Mouse (Mus musculus) liver, embryonic 13.5 days (tissue): ENCODE measurements at regions not wholly inside any gene's neighbourhood (a gene's known extent, or its start where the extent isn't known, plus 50 kb on each side); places are given as distances from the start of the nearest gene placed in this dataset.

Experiments used
- ATAC-seq: fragments of 200-750 bp; cut with Nextera tagmentation; 2 replicates; pipeline ENCODE4 v1.8.0; 2017; ENCODE audit warnings: low read depth, mild to moderate bottlenecking, moderate number of reproducible peaks, moderate library complexity
- DNase-seq: peaks from one replicate; pipeline ENCODE4 v3.0.0; 2022
- H3K27ac ChIP-seq: fragments of 300-500 bp; sonication (generic); 2 replicates; pipeline ENCODE4 v1.5.1; 2015; ENCODE audit warnings: moderate library complexity, mild to moderate bottlenecking, inconsistent platforms
- H3K27me3 ChIP-seq: fragments of 300-500 bp; sonication (generic); 2 replicates; pipeline ENCODE4 v1.6.1; 2015; ENCODE audit warnings: mild to moderate bottlenecking, inconsistent platforms
- H3K36me3 ChIP-seq: fragments of 300-500 bp; sonication (generic); 2 replicates; pipeline ENCODE4 v1.6.1; 2015; ENCODE audit warnings: mild to moderate bottlenecking, inconsistent platforms
- H3K4me1 ChIP-seq: fragments of 300-500 bp; sonication (generic); replicated peaks from 2 replicates; pipeline ENCODE4 v1.6.1; 2015; ENCODE audit warnings: inconsistent platforms
- H3K4me2 ChIP-seq: fragments of 300-500 bp; sonication (generic); 2 replicates; pipeline ENCODE4 v1.6.1; 2015; ENCODE audit warnings: inconsistent platforms, mild to moderate bottlenecking, moderate library complexity
- H3K4me3 ChIP-seq: fragments of 300-500 bp; sonication (generic); replicated peaks from 2 replicates; pipeline ENCODE4 v1.5.1; 2015; ENCODE audit warnings: mild to moderate bottlenecking, inconsistent platforms
- H3K9ac ChIP-seq: fragments of 300-500 bp; sonication (generic); 2 replicates; pipeline ENCODE4 v1.6.1; 2015; ENCODE audit warnings: mild to moderate bottlenecking, inconsistent platforms
- H3K9me3 ChIP-seq: fragments of 300-500 bp; sonication (generic); replicated peaks from 2 replicates; pipeline ENCODE4 v1.6.1; 2016; ENCODE audit warnings: inconsistent platforms
- WGBS: fragments of 180-500 bp; shearing (Covaris S2); methylation state at CpG from one replicate; pipeline ENCODE4 v1.1.7; 2015; ENCODE audit not compliant: insufficient replicate concordance; 5-methylcytosine and 5-hydroxymethylcytosine counted together

DNA sequence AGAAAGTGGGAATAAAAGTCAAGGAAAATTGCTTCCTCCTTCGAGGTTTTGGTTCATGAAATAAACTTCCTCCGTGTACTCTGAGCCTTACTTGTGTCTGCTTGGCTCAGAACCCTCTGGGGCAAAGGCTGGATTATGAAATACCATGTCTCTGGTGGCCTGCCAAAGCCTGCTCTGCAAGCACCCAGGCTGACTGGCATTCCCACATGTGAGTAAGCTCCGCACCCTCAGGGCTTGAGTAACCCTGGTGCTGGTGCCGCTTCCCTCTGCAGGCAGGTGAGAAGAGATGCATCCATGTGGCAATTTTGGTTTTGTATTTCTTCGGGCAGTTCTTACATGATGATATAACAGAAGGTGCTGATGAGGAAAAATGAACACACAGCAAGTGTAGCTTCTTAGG, 66.0 kb downstream of the Nr2f2 start:
- no peak overlapping the region for H3K4me3 ChIP-seq
- ATAC-seq (no peak), DNase-seq (no peak)
- 50% methylated on average over 5 of the region's 5 CpGs for WGBS
- H3K27me3 ChIP-seq = no peaks in the 10 kb centered on the region
- H3K9me3 ChIP-seq = no peaks in the 10 kb centered on the region
- no peaks in the 10 kb centered on the region for H3K36me3 ChIP-seq
- H3K9ac ChIP-seq = no peak overlapping the region
- no peak overlapping the region for H3K4me2 ChIP-seq
- no peak overlapping the region for H3K27ac ChIP-seq
- no peaks in the 10 kb centered on the region for H3K4me1 ChIP-seq

DNA sequence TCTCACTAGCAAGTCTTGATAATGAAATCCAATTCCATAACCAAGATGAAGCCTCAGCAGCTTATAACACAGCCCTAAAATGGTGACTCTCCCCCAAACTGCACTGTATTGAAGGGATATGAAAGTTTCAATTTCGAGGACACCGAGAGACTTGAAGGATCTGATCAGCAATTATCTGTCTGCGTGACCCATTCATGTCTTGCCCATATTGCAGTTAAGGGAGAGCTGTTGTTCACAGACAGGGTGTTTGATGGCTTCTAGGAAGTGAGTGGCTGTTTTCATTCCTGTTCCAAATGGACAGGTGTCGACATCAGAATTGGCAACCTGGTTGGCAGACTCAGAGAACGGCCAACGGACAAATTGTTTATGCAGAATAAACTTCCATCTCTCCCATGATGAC, 75.1 kb downstream of the Nr2f2 start:
- ATAC-seq (no peak), DNase-seq (no peak)
- Histone ChIP-seq H3K4me2 (no peak overlapping the region), H3K36me3 (no peaks in the 10 kb centered on the region), H3K9ac (no peak overlapping the region), H3K4me3 (no peak overlapping the region), H3K27ac (no peak overlapping the region), H3K4me1 (no peaks in the 10 kb centered on the region), H3K27me3 (peaks cover 41% of the 10 kb centered on the region), H3K9me3 (no peaks in the 10 kb centered on the region)
- 80% methylated on average over 6 of the region's 6 CpGs for WGBS

DNA sequence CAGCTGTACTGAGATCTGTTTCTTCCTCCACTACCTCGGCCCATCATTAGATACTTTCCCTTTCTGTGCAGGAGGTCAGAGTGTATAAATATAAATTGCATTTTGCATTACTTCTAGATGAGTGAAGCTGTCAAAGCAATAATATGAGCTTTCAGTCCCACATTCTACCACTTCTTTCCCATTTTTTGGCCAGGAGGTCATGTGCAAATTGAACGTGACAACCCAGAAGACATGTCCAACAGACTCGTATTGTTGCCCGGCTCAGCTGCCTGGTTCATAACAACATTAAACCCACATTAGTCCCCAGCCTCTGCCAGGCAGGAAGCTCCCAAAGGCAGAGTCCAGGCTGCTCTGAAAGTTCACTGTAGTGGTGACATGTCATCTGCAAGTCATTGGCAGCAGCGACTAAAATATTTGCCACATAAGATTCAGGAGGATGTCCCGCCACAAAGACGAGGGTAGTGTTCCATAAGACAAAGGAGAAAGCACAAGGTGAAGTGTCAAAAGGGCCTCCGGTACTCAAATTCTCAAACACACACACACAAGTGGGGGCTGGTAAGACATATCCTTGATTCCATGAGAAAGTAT, 75.7 kb downstream of the Nr2f2 start:
- DNase-seq = no peak
- Histone ChIP-seq H3K27ac (no peak overlapping the region), H3K4me2 (no peak overlapping the region), H3K4me1 (no peaks in the 10 kb centered on the region), H3K9me3 (no peaks in the 10 kb centered on the region), H3K4me3 (no peak overlapping the region), H3K27me3 (peaks cover 44% of the 10 kb centered on the region), H3K9ac (no peak overlapping the region), H3K36me3 (no peaks in the 10 kb centered on the region)
- ATAC-seq = no peak
- 69% methylated on average over 8 of the region's 8 CpGs for WGBS

DNA sequence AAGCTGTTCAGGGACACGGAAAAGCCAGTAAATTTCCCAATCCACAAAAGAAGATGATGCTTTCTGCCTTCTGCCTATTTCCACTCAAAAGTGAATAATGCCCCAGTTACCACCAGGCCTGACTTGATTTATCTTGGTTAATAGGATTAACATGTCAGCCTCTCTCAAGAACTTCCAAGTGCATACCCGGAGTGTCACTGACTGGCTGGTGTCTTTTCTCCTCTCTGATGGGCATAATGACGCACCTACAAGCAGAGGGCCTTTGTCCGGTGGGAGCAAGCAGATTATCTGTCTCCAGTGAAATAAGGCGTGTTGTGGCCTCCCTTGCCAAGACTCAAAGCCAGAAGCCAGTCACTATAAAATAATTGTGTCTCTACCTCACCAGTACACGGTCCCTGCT, 76.3 kb downstream of the Nr2f2 start:
- ATAC-seq = no peak
- no peak overlapping the region for H3K27ac ChIP-seq

DNA sequence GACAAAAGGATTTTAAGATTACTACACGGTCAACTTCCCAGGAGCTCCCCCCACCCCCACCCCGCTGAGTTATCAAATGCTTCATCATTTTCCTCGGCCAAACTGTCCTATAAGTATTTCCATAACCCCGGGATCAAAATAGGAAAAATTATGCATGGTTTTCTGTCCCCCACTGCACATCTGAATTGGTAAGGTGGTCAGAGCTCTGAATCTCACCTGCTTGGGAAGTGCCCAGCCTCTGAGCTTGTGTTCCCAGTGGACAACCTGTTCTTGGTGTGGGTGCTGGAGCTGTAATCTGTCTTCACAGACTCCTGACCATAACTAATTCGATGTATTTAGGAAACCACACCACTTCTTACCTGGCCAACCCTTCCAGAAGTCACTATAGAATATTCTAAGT, 77.9 kb downstream of the Nr2f2 start:
- H3K4me3 ChIP-seq = no peak overlapping the region
- no peak overlapping the region for H3K4me2 ChIP-seq
- H3K9ac ChIP-seq = no peak overlapping the region
- no peak for ATAC-seq
- 8% methylated on average over 5 of the region's 5 CpGs for WGBS
- peaks cover 65% of the 10 kb centered on the region for H3K27me3 ChIP-seq
- no peak overlapping the region for H3K27ac ChIP-seq
- DNase-seq = no peak
- no peaks in the 10 kb centered on the region for H3K4me1 ChIP-seq
- H3K9me3 ChIP-seq = no peaks in the 10 kb centered on the region
- no peaks in the 10 kb centered on the region for H3K36me3 ChIP-seq

More for the DNA sequence above, 76.3 kb downstream of the Nr2f2 start:
- Histone ChIP-seq H3K4me2 (no peak overlapping the region), H3K4me1 (no peaks in the 10 kb centered on the region), H3K36me3 (no peaks in the 10 kb centered on the region), H3K4me3 (no peak overlapping the region), H3K9ac (no peak overlapping the region), H3K9me3 (no peaks in the 10 kb centered on the region), H3K27me3 (peaks cover 49% of the 10 kb centered on the region)
- WGBS = 42% methylated on average over 6 of the region's 6 CpGs
- no peak for DNase-seq

DNA sequence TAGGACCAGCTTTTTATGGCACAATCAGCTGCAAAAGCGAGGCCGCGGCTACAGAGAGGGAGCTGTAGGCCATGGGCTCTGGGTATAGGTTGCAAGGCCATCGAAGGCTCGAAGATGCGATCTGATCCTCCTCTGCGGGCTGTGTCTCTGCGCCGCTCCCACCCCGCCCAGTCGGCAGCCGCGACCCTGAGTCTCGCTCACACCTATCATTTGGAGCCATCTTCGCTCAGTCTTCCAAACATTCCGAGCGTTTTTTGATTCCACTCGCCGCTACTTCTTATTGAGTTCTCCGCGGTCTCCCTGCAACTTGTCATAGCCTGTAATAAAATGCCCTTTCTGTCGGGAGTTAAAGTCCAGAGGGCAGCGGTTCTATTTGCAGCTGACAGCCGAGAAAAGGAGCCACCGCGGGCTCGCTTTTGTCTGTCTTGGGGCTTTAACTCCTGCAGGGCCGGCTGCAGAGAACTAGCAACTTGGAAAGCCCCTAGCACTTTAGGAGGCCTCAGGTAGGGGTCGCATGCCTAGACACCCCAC, 78.6 kb downstream of the Nr2f2 start:
- Histone ChIP-seq H3K4me1 (no peaks in the 10 kb centered on the region), H3K36me3 (no peaks in the 10 kb centered on the region), H3K27me3 (peaks cover 72% of the 10 kb centered on the region), H3K9ac (no peak overlapping the region), H3K9me3 (no peaks in the 10 kb centered on the region), H3K4me2 (peak overlapping the region; percentile 14; the same call in 1 of the 2 replicates), H3K4me3 (no peak overlapping the region), H3K27ac (no peak overlapping the region)
- DNase-seq (no peak), ATAC-seq (no peak)
- 2% methylated on average over 29 of the region's 29 CpGs for WGBS

DNA sequence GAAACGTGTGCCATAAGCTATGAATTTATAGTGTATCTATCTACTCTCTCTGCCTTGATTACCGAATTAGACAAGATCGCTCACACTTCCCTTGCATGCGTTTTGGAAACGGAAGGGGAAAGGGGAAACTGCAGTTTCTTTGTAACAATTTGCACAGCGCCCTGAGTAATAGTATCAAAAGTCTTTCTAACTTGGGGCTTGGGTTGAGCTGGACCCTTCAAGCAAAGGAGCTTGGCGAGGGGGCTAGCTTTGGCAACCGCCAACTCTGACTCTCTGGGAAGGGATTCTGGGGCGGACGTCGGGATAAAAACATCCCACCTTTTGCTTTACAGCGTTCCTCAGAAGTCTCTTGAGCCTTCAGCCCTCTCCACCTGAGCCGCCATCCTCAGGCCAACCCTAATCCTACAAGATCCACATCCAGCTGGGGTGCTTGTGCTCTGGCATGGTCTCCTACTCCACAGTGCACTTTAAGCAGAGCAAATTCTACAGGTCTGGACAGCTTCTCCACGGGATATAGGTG, 79.6 kb downstream of the Nr2f2 start:
- DNase-seq (no peak), ATAC-seq (no peak)
- H3K9ac ChIP-seq = no peak overlapping the region
- H3K4me3 ChIP-seq = no peak overlapping the region
- H3K4me1 ChIP-seq = no peaks in the 10 kb centered on the region
- WGBS = 2% methylated on average over 14 of the region's 14 CpGs
- H3K4me2 ChIP-seq = no peak overlapping the region
- no peak overlapping the region for H3K27ac ChIP-seq
- no peaks in the 10 kb centered on the region for H3K9me3 ChIP-seq
- H3K27me3 ChIP-seq = peaks cover 82% of the 10 kb centered on the region
- no peaks in the 10 kb centered on the region for H3K36me3 ChIP-seq

DNA sequence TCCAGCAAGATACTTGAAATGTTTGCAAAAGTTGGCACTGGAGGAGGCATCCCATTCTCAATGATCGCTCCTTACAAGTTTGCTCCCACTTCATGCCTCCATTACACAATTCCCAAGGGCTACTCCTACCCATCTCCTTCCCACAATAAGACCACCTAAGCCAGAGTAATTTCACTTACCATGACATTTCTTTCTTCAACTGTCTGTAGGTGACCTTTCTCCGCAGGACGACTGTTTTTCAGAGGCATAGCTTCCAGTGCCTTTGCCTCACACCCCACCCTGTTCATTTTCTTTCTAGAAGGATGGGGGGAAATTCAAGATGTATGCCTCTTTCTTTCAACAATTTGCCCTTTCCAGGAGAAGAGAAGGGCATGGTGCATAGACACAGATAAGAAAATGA, 81.2 kb downstream of the Nr2f2 start:
- Histone ChIP-seq H3K4me1 (no peaks in the 10 kb centered on the region), H3K27ac (no peak overlapping the region), H3K4me2 (no peak overlapping the region), H3K4me3 (no peak overlapping the region), H3K36me3 (no peaks in the 10 kb centered on the region), H3K9me3 (no peaks in the 10 kb centered on the region), H3K9ac (no peak overlapping the region), H3K27me3 (peaks cover 94% of the 10 kb centered on the region)
- ATAC-seq (no peak), DNase-seq (no peak)
- 5% methylated on average over 3 of the region's 3 CpGs for WGBS

DNA sequence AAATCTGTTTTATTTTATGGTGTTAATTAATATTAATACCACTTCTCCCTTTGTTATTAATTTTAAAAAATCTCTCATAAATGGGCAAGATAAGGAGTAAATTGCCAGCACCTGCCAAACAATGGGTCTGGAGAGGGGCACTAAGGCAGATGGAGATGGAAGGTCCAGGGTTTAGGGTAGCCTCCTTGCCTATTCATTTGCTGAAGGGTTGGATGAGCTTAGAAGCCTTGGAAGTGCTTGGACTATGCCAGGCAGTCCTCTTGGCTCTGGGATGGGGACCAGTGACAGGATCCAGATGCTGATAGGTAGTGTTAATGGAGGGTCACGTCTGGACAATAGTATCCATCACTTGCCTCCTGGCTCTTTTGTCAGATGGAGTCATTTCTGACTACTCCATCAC, 82.7 kb downstream of the Nr2f2 start:
- H3K4me3 ChIP-seq = no peak overlapping the region
- 0% methylated on average over 1 of the region's 1 CpGs for WGBS
- no peak overlapping the region for H3K27ac ChIP-seq
- no peak overlapping the region for H3K4me2 ChIP-seq
- peaks cover 94% of the 10 kb centered on the region for H3K27me3 ChIP-seq
- no peaks in the 10 kb centered on the region for H3K9me3 ChIP-seq
- no peak overlapping the region for H3K9ac ChIP-seq
- no peaks in the 10 kb centered on the region for H3K4me1 ChIP-seq
- DNase-seq = no peak
- ATAC-seq = no peak
- no peaks in the 10 kb centered on the region for H3K36me3 ChIP-seq

DNA sequence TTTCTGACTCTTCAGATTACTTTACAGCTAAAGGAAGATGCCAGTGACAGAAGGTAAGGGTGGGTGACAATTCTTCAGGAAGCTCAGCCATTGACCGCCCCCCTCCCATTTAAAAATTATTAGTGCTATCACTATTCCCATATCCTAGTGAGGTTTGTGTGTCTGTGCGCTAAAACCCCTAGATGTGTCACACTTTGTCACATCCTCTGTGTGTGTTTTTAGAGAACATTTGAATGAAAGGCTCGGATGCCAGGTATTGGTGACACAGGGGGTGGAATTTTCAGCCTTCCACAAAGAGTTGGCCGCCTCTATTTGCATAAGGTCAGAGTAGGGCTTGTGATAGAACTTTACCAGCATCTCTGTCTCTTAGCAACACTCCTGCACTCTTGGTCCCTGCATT, 83.4 kb downstream of the Nr2f2 start:
- WGBS = 5% methylated on average over 4 of the region's 4 CpGs
- Histone ChIP-seq H3K27ac (no peak overlapping the region), H3K9me3 (no peaks in the 10 kb centered on the region), H3K4me1 (no peaks in the 10 kb centered on the region), H3K4me2 (no peak overlapping the region), H3K4me3 (no peak overlapping the region), H3K27me3 (peaks cover 92% of the 10 kb centered on the region), H3K9ac (no peak overlapping the region), H3K36me3 (no peaks in the 10 kb centered on the region)
- no peak for ATAC-seq
- DNase-seq = no peak

DNA sequence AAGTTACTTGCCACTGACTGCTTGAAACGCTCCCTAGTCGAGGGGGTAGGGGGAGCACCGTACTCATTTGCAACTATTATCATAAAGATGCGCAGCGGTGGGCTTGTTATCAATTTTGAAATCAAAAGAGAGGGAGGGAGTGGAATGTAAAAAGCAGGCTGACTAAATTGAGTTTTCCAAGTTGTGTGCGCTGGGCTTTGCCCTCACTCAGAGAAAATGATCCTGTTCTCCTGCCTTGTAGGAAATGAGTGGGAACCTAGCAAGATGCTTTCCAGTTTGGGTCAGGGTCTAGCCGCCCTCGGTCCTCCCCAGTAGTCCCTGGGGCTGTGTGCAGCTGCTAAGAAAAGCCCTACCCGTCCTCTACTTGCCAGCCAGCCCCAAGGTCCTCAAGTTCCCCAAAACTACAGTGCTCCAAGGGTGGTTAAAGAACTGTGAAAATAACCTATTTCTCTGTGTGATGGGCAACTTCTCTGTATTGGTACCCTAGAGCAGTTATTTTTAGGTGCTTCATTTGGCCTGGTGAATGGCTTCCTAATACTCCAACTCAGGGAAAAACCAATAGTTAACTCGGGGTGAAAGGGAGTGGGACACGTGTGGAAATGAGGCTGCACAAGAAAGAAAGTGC, 84.5 kb downstream of the Nr2f2 start:
- H3K27me3 ChIP-seq = peaks cover 89% of the 10 kb centered on the region
- H3K4me3 ChIP-seq = no peak overlapping the region
- DNase-seq = no peak
- WGBS = 1% methylated on average over 11 of the region's 11 CpGs
- H3K4me2 ChIP-seq = no peak overlapping the region
- no peaks in the 10 kb centered on the region for H3K9me3 ChIP-seq
- H3K36me3 ChIP-seq = no peaks in the 10 kb centered on the region
- no peak overlapping the region for H3K27ac ChIP-seq
- no peak for ATAC-seq
- no peak overlapping the region for H3K9ac ChIP-seq
- no peaks in the 10 kb centered on the region for H3K4me1 ChIP-seq

DNA sequence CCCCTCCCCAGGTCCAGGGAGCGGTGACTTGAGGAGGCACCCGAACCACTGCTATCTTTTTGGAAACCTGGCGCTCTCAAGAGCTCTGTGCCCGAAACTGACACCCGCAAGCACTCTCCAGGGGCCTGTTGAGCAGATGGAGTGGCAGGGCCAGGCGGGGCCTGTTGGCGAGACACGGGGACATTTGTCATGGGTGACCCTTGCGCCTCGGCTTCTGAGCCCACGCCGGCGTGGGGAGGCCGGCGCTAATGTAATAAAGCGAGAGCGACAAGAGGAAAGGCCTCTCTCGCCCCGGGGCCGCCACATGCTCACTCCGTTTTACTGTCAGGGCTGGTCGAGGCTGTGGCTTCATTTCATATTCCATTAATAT, 85.2 kb downstream of the Nr2f2 start:
- Histone ChIP-seq H3K4me3 (no peak overlapping the region), H3K4me1 (no peaks in the 10 kb centered on the region), H3K4me2 (no peak overlapping the region), H3K27ac (no peak overlapping the region), H3K9me3 (no peaks in the 10 kb centered on the region), H3K9ac (no peak overlapping the region), H3K27me3 (peaks cover 83% of the 10 kb centered on the region), H3K36me3 (no peaks in the 10 kb centered on the region)
- no peak for DNase-seq
- 2% methylated on average over 22 of the region's 22 CpGs for WGBS
- ATAC-seq = no peak
